Comparison of ENCODE assay signal across 9 mouse cellular contexts in genomic region chr5:98293049-98293715, GRCm38 (mm10). TPM values are rescaled to one million over a fixed set of nuclear protein-coding genes. Genes with fewer than 3 reads are reported as not detected.
DNase-seq lines count a peak whose midpoint lies in the region; ATAC-seq and TF ChIP-seq lines count a peak whose summit lies in the region.
"Had no signal": no experiment of that assay in that cellular context is flagged by ENCODE, and none has a peak within 500 bp of the region (broad histone marks: within the 10 kb centered on the region; RNA-seq: fewer than 3 reads in every experiment).

No protein-coding gene starts in this region.

- H3K4me2 ChIP-seq in liver, embryonic 11.5 days, result peak overlapping the region; percentile 35
- no peak overlapping the region for H3K4me2 ChIP-seq in liver, postnatal 0 days (ENCODE audit: low read depth, low read length)
- peak overlapping the region; percentile 52 for H3K4me2 ChIP-seq in forebrain, embryonic 14.5 days (ENCODE audit: low read length)
- peak overlapping the region; percentile 58 for H3K4me2 ChIP-seq in limb, embryonic 13.5 days (replicated peaks)
- peak overlapping the region; percentile 25 for H3K4me2 ChIP-seq in stomach, embryonic 14.5 days (replicated peaks; ENCODE audit: low read depth, low read length)

- no peaks in the 10 kb centered on the region for H3K9me3 ChIP-seq in liver, embryonic 11.5 days (ENCODE audit: control insufficient read depth, low read length)
- H3K9me3 ChIP-seq in liver, postnatal 0 days (ENCODE audit: low read length), result no peaks in the 10 kb centered on the region
- no peaks in the 10 kb centered on the region for H3K9me3 ChIP-seq in forebrain, embryonic 14.5 days (replicated peaks; ENCODE audit: control insufficient read depth, low read length)
- H3K9me3 ChIP-seq in limb, embryonic 13.5 days, result no peaks in the 10 kb centered on the region
- no peaks in the 10 kb centered on the region for H3K9me3 ChIP-seq in stomach, embryonic 14.5 days (ENCODE audit: control insufficient read depth, low read depth, low read length)

- no peak for ATAC-seq in liver, embryonic 11.5 days (replicated peaks; ENCODE audit: low FRiP score)
- no peak for ATAC-seq in liver, postnatal 0 days
- no peak for ATAC-seq in forebrain, embryonic 14.5 days
- ATAC-seq in limb, embryonic 13.5 days (ENCODE audit: low FRiP score, low read depth), result no peak
- ATAC-seq in stomach, embryonic 14.5 days (ENCODE audit: insufficient number of reproducible peaks, insufficient read depth, low FRiP score, low read depth), result no peak

- no peak for TF ChIP-seq EP300 in liver, postnatal 0 days (IDR thresholded peaks at IDR 0.05; ENCODE audit: low read depth)

- intact Hi-C loops in left cerebral cortex, postnatal 14 days (cut with DNase I), result no loop called here

- no peaks in the 10 kb centered on the region for H3K36me3 ChIP-seq in liver, embryonic 11.5 days (ENCODE audit: control insufficient read depth, insufficient read depth, low read length)
- no peaks in the 10 kb centered on the region for H3K36me3 ChIP-seq in liver, postnatal 0 days (replicated peaks; ENCODE audit: insufficient read depth, low read length)
- no peaks in the 10 kb centered on the region for H3K36me3 ChIP-seq in forebrain, embryonic 14.5 days (ENCODE audit: control insufficient read depth, insufficient read depth, low read length)
- no peaks in the 10 kb centered on the region for H3K36me3 ChIP-seq in limb, embryonic 13.5 days
- no peaks in the 10 kb centered on the region for H3K36me3 ChIP-seq in stomach, embryonic 14.5 days (ENCODE audit: control insufficient read depth, insufficient read depth, low read length)

- H3K9ac ChIP-seq in liver, embryonic 11.5 days (ENCODE audit: low read depth, low read length), result no peak overlapping the region
- H3K9ac ChIP-seq in liver, postnatal 0 days (replicated peaks), result no peak overlapping the region
- H3K9ac ChIP-seq in forebrain, embryonic 14.5 days (ENCODE audit: low read length), result peak overlapping the region; percentile 32; the same call in 1 of the 2 replicates
- no peak overlapping the region for H3K9ac ChIP-seq in limb, embryonic 13.5 days
- no peak overlapping the region for H3K9ac ChIP-seq in stomach, embryonic 14.5 days (replicated peaks; ENCODE audit: low read depth, low read length)

- no peak overlapping the region for H3K4me3 ChIP-seq in liver, embryonic 11.5 days (ENCODE audit: low read depth, low read length)
- H3K4me3 ChIP-seq in liver, postnatal 0 days (ENCODE audit: low read depth, low read length), result no peak overlapping the region
- peak overlapping the region; percentile 19 for H3K4me3 ChIP-seq in forebrain, embryonic 14.5 days (ENCODE audit: low read depth, low read length)
- peak overlapping the region; percentile 31 for H3K4me3 ChIP-seq in limb, embryonic 13.5 days
- peak overlapping the region; percentile 4; the same call in 1 of the 2 replicates for H3K4me3 ChIP-seq in stomach, embryonic 14.5 days (ENCODE audit: low read depth, low read length)
- H3K4me3 ChIP-seq: myocyte had no signal

- no peak for DNase-seq in liver, embryonic 11.5 days (ENCODE audit: low spot score)
- no peak for DNase-seq in liver, postnatal 0 days
- DNase-seq in forebrain, embryonic 14.5 days (ENCODE audit: low spot score), result peak; percentile 15
- DNase-seq in cerebellum, postnatal 14 days, result no peak
- DNase-seq in left cerebral cortex, adult 18-20 months (ENCODE audit: low spot score in 2 of 2), result no peak
- DNase-seq in left cerebral cortex, postnatal 14 days (ENCODE audit: low spot score in 2 of 2), result no peak

- H3K27ac ChIP-seq in liver, embryonic 11.5 days (ENCODE audit: low read depth, low read length), result no peak overlapping the region
- H3K27ac ChIP-seq in liver, postnatal 0 days (ENCODE audit: low read depth), result no peak overlapping the region
- no peak overlapping the region for H3K27ac ChIP-seq in forebrain, embryonic 14.5 days (ENCODE audit: low read depth, low read length)
- no peak overlapping the region for H3K27ac ChIP-seq in limb, embryonic 13.5 days
- no peak overlapping the region for H3K27ac ChIP-seq in stomach, embryonic 14.5 days (ENCODE audit: low read length)

- TF ChIP-seq CTCF in liver, postnatal 0 days (IDR thresholded peaks at IDR 0.05; ENCODE audit: low read depth), result no peak

- WGBS in liver, embryonic 11.5 days, result 6% methylated on average over 12 of the region's 12 CpGs
- WGBS in liver, postnatal 0 days (ENCODE audit: insufficient replicate concordance), result 4% methylated on average over 12 of the region's 12 CpGs
- WGBS in forebrain, embryonic 14.5 days, result under 1% methylated on average over 12 of the region's 12 CpGs
- WGBS in limb, embryonic 13.5 days, result 1% methylated on average over 12 of the region's 12 CpGs
- WGBS in stomach, embryonic 14.5 days, result 2% methylated on average over 12 of the region's 12 CpGs

- H3K27me3 ChIP-seq in liver, embryonic 11.5 days (replicated peaks; ENCODE audit: control insufficient read depth, insufficient read depth, low read length), result peaks cover 22% of the 10 kb centered on the region
- peaks cover 12% of the 10 kb centered on the region; the same call in 1 of the 2 replicates for H3K27me3 ChIP-seq in liver, postnatal 0 days (ENCODE audit: insufficient read depth, low read length)
- H3K27me3 ChIP-seq in forebrain, embryonic 14.5 days (replicated peaks; ENCODE audit: control insufficient read depth, insufficient read depth, low read length), result peaks cover 15% of the 10 kb centered on the region
- H3K27me3 ChIP-seq in limb, embryonic 13.5 days, result peaks cover 53% of the 10 kb centered on the region
- peaks cover 9% of the 10 kb centered on the region; the same call in 1 of the 2 replicates for H3K27me3 ChIP-seq in stomach, embryonic 14.5 days (ENCODE audit: control insufficient read depth, insufficient read depth, low read length)

- no peaks in the 10 kb centered on the region for H3K4me1 ChIP-seq in liver, embryonic 11.5 days (replicated peaks; ENCODE audit: control insufficient read depth, insufficient read depth, low read length)
- no peaks in the 10 kb centered on the region for H3K4me1 ChIP-seq in liver, postnatal 0 days (ENCODE audit: insufficient read depth)
- H3K4me1 ChIP-seq in forebrain, embryonic 14.5 days (ENCODE audit: control insufficient read depth, insufficient read depth, low read length), result peaks cover 9% of the 10 kb centered on the region; the same call in 1 of the 2 replicates
- peaks cover 7% of the 10 kb centered on the region for H3K4me1 ChIP-seq in limb, embryonic 13.5 days
- peaks cover 7% of the 10 kb centered on the region; the same call in 1 of the 2 replicates for H3K4me1 ChIP-seq in stomach, embryonic 14.5 days (ENCODE audit: control insufficient read depth, insufficient read depth, low read length)

RNA-seq across cellular contexts. Expression of gene Cfap299, which starts 35.9 kb away (rescaled TPM):
- 0.70 TPM in 1 of 2 replicates, not detected in the other for polyA plus RNA-seq in liver, embryonic 11.5 days (2014; fragmentation: Nextera tagmentation; extraction: Ambion mirVana)
- not detected in 2 replicates for polyA plus RNA-seq in liver, postnatal 0 days (2015; fragmentation: Nextera tagmentation; extraction: Ambion mirVana)
- 1.5 and 1.7 TPM in 2 replicates for polyA plus RNA-seq in forebrain, embryonic 14.5 days (2014; fragmentation: Nextera tagmentation; extraction: Ambion mirVana)
- 0.23 and 0.46 TPM in 2 replicates for polyA plus RNA-seq in limb, embryonic 13.5 days (2015; fragmentation: Nextera tagmentation; extraction: Ambion mirVana)
- polyA plus RNA-seq in stomach, embryonic 14.5 days (2014; fragmentation: Nextera tagmentation; extraction: Ambion mirVana), result 0.31 and 0.59 TPM in 2 replicates
- under 1 TPM in 1 of 2 experiments, not detected in 1; 0.40 TPM for total RNA-seq in left cerebral cortex, adult 18-20 months (2021)
- total RNA-seq in left cerebral cortex, postnatal 14 days (2021), result under 1 TPM in 1 of 2 experiments, not detected in 1; 0.80 TPM
- polyA plus RNA-seq: myocyte had no signal

RNA-seq across cellular contexts. Expression of gene Fgf5, which starts 39.2 kb away (rescaled TPM):
- polyA plus RNA-seq in liver, embryonic 11.5 days (2014; fragmentation: Nextera tagmentation; extraction: Ambion mirVana), result 2.3 and 2.8 TPM in 2 replicates
- polyA plus RNA-seq in liver, postnatal 0 days (2015; fragmentation: Nextera tagmentation; extraction: Ambion mirVana), result not detected in 2 replicates
- polyA plus RNA-seq in forebrain, embryonic 14.5 days (2014; fragmentation: Nextera tagmentation; extraction: Ambion mirVana), result 0.29 and 0.78 TPM in 2 replicates
- polyA plus RNA-seq in limb, embryonic 13.5 days (2015; fragmentation: Nextera tagmentation; extraction: Ambion mirVana), result 1.0 and 1.4 TPM in 2 replicates
- polyA plus RNA-seq in stomach, embryonic 14.5 days (2014; fragmentation: Nextera tagmentation; extraction: Ambion mirVana), result 3.6 and 4.1 TPM in 2 replicates
- 1 to 10 TPM; 3.9 to 4.8 TPM for total RNA-seq in left cerebral cortex, adult 18-20 months (2021)
- total RNA-seq in left cerebral cortex, postnatal 14 days (2021), result 1 to 10 TPM; 2.0 TPM

Comparison
In these comparisons a context has a peak if more than half of its experiments do, and no peak if none do; other contexts are left out.
1. H3K4me3 ChIP-seq: peak in forebrain, embryonic 14.5 days (single experiment), limb, embryonic 13.5 days (single experiment) and stomach, embryonic 14.5 days (single experiment); none in liver, embryonic 11.5 days (single experiment) and liver, postnatal 0 days (single experiment).